Mouse (Mus musculus): Measurements from ENCODE around the gene Angptl3.

DNA sequence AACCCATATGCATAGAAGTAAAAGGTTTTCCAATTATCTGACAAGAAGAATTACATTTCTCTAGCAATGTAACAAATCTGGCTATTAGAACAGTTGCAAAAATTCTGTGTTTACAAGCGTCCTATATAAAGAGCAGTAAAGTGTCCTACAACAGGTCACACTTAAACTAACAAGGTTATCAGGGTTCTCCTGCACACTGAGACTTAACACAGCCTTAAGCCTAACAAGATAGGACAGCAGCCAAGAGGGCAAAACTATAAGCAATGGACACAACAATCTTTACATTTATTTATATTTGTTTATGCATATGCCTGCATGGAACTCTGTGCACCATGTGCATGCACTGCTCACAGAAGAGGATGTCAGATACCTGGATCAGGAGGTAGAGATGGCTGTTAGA is 50.4 kb downstream of the Angptl3 start:
- no peak for TF ChIP-seq MXI1 (IDR thresholded peaks at IDR 0.05; ENCODE audit: low read depth, low read length)
- TF ChIP-seq MAFK (IDR thresholded peaks at IDR 0.05; ENCODE audit: insufficient replicate concordance, low read length) = no peak
- TF ChIP-seq ZKSCAN1 (IDR thresholded peaks at IDR 0.05; ENCODE audit: borderline replicate concordance, low read depth, low read length) = no peak
- no peak for TF ChIP-seq EP300 (IDR thresholded peaks at IDR 0.05; ENCODE audit: low read length)
- TF ChIP-seq CTCF (conservative IDR thresholded peaks at IDR 0.05 in 1 of 2, IDR thresholded peaks at IDR 0.05 in 1 of 2; ENCODE audit: low read depth in 2 of 2, low read length in 2 of 2) = no peak
- no peak for TF ChIP-seq POLR2A (IDR thresholded peaks at IDR 0.05; ENCODE audit: low read depth, low read length)
- no peak for TF ChIP-seq CHD2 (IDR thresholded peaks at IDR 0.05; ENCODE audit: low read length)
- TF ChIP-seq HCFC1 (IDR thresholded peaks at IDR 0.05; ENCODE audit: low read depth, low read length) = no peak
- no peak for TF ChIP-seq KAT2A (IDR thresholded peaks at IDR 0.05; ENCODE audit: insufficient replicate concordance, low read length)
- TF ChIP-seq ELF1 (IDR thresholded peaks at IDR 0.05; ENCODE audit: low read depth, low read length) = no peak
- no peak for TF ChIP-seq MAZ (IDR thresholded peaks at IDR 0.05; ENCODE audit: low read depth, low read length)

Measured in CH12.LX (cell line).